Mouse (Mus musculus): ENCODE data around the gene Rpl13a.

- TF ChIP-seq EP300 (IDR thresholded peaks at IDR 0.05; ENCODE audit: low read depth) (no peak), CTCF (IDR thresholded peaks at IDR 0.05; ENCODE audit: low read depth) (no peak)
Measured at GRCm38 (mm10) chr7:45160316-45160800, 31.8 kb upstream of the Rpl13a start.

Measured in liver, embryonic 14.5 days (tissue).